ENCODE assay signal across 8 mouse cellular contexts in the genomic region with DNA sequence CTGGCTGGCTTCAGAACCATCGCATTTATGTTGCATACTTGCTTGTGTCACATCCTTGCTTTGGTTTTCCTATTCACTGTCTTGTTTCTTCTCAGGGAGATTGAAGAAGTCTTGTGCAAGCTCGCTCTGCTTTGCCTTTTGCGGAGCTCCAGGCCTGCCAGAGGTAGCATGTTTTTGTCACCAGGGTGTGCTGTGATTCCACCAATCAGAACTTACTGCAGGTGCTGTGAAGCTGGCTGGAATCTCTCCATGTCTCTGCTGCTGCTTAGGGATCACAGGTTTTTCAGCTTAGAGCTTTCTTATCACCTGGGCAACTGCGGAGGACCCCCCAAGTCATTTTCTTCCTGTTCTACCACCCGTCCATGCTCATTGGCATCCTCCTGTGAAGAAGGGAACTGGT.
A peak's percentile ranks its signal among the peaks of the same experiment; 100 is the strongest.
DNase-seq lines count a peak whose midpoint lies in the region; ATAC-seq and TF ChIP-seq lines count a peak whose summit lies in the region.

No protein-coding gene starts in this region.

- no peak overlapping the region for H3K4me2 ChIP-seq in embryonic facial prominence, embryonic 11.5 days (ENCODE audit: low read depth, low read length)
- no peak overlapping the region for H3K4me2 ChIP-seq in hindbrain, embryonic 15.5 days

- no peaks in the 10 kb centered on the region for H3K27me3 ChIP-seq in testis, adult 2 months (ENCODE audit: control insufficient read depth, insufficient read depth, low read length)
- no peaks in the 10 kb centered on the region for H3K27me3 ChIP-seq in embryonic facial prominence, embryonic 11.5 days (ENCODE audit: control insufficient read depth, insufficient read depth, low read length)
- H3K27me3 ChIP-seq in hindbrain, embryonic 15.5 days = no peaks in the 10 kb centered on the region

- H3K9me3 ChIP-seq in embryonic facial prominence, embryonic 11.5 days (replicated peaks; ENCODE audit: control insufficient read depth, low read length) = no peaks in the 10 kb centered on the region
- H3K9me3 ChIP-seq in hindbrain, embryonic 15.5 days = no peaks in the 10 kb centered on the region

- no peaks in the 10 kb centered on the region for H3K36me3 ChIP-seq in testis, adult 2 months (ENCODE audit: control insufficient read depth, insufficient read depth, low read length)
- no peaks in the 10 kb centered on the region for H3K36me3 ChIP-seq in embryonic facial prominence, embryonic 11.5 days (replicated peaks; ENCODE audit: control insufficient read depth, insufficient read depth, low read depth, low read length)
- no peaks in the 10 kb centered on the region for H3K36me3 ChIP-seq in hindbrain, embryonic 15.5 days

- TF ChIP-seq POLR2A in testis, adult 2 months (IDR thresholded peaks at IDR 0.05; ENCODE audit: control insufficient read depth, low read depth, low read length) = no peak

- no peak overlapping the region for H3K9ac ChIP-seq in embryonic facial prominence, embryonic 11.5 days (replicated peaks; ENCODE audit: low read length)
- H3K9ac ChIP-seq in hindbrain, embryonic 15.5 days = no peak overlapping the region

- 30% methylated on average over 5 of the region's 5 CpGs for WGBS in embryonic facial prominence, embryonic 11.5 days
- WGBS in hindbrain, embryonic 15.5 days = 31% methylated on average over 5 of the region's 5 CpGs

- no peak overlapping the region for H3K27ac ChIP-seq in testis, adult 2 months (ENCODE audit: control insufficient read depth, insufficient read depth, low read depth, low read length)
- H3K27ac ChIP-seq in embryonic facial prominence, embryonic 11.5 days (replicated peaks; ENCODE audit: low read depth, low read length) = no peak overlapping the region
- no peak overlapping the region for H3K27ac ChIP-seq in hindbrain, embryonic 15.5 days (replicated peaks)

- H3K4me1 ChIP-seq in testis, adult 2 months (ENCODE audit: control insufficient read depth, insufficient read depth, low read length) = no peaks in the 10 kb centered on the region
- H3K4me1 ChIP-seq in embryonic facial prominence, embryonic 11.5 days (ENCODE audit: control insufficient read depth, insufficient read depth, low read length) = no peaks in the 10 kb centered on the region
- no peaks in the 10 kb centered on the region for H3K4me1 ChIP-seq in hindbrain, embryonic 15.5 days (replicated peaks)

- DNase-seq in testis, postnatal 14 days (ENCODE audit: low spot score) = no peak
- DNase-seq in embryonic facial prominence, embryonic 11.5 days (ENCODE audit: low spot score) = peak; percentile 71
- peak; percentile 42 to 46 for DNase-seq in layer of hippocampus, postnatal 36 days
- DNase-seq in lung, postnatal 36 days = peak; percentile 59
- peak; percentile 43 for DNase-seq in right cerebral cortex, postnatal 14 days
- no peak for DNase-seq in thymus, adult 18-20 months

- ATAC-seq in embryonic facial prominence, embryonic 11.5 days (replicated peaks; ENCODE audit: insufficient number of reproducible peaks, low FRiP score, low TSS enrichment, low read depth) = no peak
- peak; percentile 81; the same call in 1 of the 2 replicates for ATAC-seq in hindbrain, embryonic 15.5 days (ENCODE audit: low FRiP score, low read depth)

- H3K4me3 ChIP-seq in testis, adult 2 months (ENCODE audit: control insufficient read depth, low read depth, low read length) = no peak overlapping the region
- H3K4me3 ChIP-seq in embryonic facial prominence, embryonic 11.5 days (ENCODE audit: low read depth, low read length) = no peak overlapping the region
- H3K4me3 ChIP-seq in hindbrain, embryonic 15.5 days = no peak overlapping the region

- peak; percentile 32; the same call in 1 of the 2 replicates for TF ChIP-seq CTCF in testis, adult 2 months (IDR thresholded peaks at IDR 0.05; ENCODE audit: control insufficient read depth, insufficient read depth, insufficient replicate concordance, low read depth, low read length)

Comparison
In these comparisons a context has a peak if more than half of its experiments do, and no peak if none do; other contexts are left out.
1. DNase-seq: peak in embryonic facial prominence, embryonic 11.5 days (single experiment), layer of hippocampus, postnatal 36 days (2 of 2), lung, postnatal 36 days (single experiment) and right cerebral cortex, postnatal 14 days (single experiment); none in testis, postnatal 14 days (single experiment) and thymus, adult 18-20 months (0 of 2).